Mouse (Mus musculus): ENCODE results near the gene Prkra. TPM values are rescaled to one million over a fixed set of nuclear protein-coding genes. Genes with fewer than 3 reads are reported as not detected.

Prkra gene
- polyA plus RNA-seq, 1 experiment, result 25.6 TPM

DNA sequence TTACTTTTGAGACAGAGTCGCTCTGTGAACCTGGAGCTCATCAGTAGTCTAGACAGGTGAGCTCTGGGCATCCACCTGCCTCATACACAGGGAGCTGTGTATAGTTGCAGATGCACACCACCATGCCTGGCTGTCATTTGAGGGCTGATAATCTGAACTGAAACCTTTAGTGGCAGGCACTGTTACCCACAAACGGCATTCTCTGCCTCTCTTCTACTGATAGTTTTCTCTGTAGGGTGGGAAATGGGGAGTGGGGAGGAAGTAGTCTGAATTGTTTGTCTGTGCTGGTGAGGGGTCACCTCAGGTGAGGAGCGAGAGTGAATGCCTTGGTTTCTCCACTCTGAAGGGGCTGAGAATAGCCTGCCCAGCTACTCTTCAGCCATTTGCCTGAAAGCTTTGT lies 39.8 kb upstream of the Prkra start:
- Histone ChIP-seq H3K27me3 (ENCODE audit: control insufficient read depth, insufficient read depth, low read length, poor library complexity, severe bottlenecking) (no peaks in the 10 kb centered on the region), H3K9ac (ENCODE audit: low read depth, poor library complexity, severe bottlenecking) (no peak overlapping the region; the same call in 1 of the 2 replicates), H3K36me3 (ENCODE audit: control insufficient read depth, insufficient read depth, low read length, poor library complexity, severe bottlenecking) (peaks cover 51% of the 10 kb centered on the region), H3K4me1 (ENCODE audit: control insufficient read depth, insufficient read depth, low read length) (no peaks in the 10 kb centered on the region), H3K4me3 (ENCODE audit: low read depth, low read length) (no peak overlapping the region), H3K9me3 (replicated peaks; ENCODE audit: control insufficient read depth, insufficient read depth, low read length, poor library complexity, severe bottlenecking) (no peaks in the 10 kb centered on the region), H3K27ac (ENCODE audit: insufficient read depth, low read length) (no peak overlapping the region)
- TF ChIP-seq POLR2A (IDR thresholded peaks at IDR 0.05; ENCODE audit: insufficient read depth, low read length) (no peak), EP300 (IDR thresholded peaks at IDR 0.05; ENCODE audit: insufficient read depth, low read depth, low read length) (no peak), CTCF (IDR thresholded peaks at IDR 0.05; ENCODE audit: low read depth, low read length) (no peak)

DNA sequence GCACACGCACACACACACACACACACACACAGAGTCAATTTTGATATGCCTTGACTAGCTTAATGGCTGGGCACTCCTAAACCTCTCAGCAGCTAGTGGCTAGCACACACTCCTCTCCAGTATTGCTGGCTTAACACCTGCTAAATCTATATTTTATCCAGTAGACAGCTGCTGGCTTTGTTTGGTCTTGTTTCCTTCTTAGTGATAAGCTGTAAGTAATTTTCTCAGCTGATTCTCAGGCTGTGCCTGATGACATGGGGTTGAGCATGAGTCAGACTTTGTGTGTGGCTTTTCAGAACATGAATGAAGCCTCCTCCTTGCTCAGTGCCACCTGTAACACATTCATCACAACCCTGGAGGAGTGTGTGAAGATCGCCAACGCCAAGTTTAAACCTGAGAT lies 39.2 kb upstream of the Prkra start:
- peaks cover 47% of the 10 kb centered on the region for H3K36me3 ChIP-seq (ENCODE audit: control insufficient read depth, insufficient read depth, low read length, poor library complexity, severe bottlenecking)

DNA sequence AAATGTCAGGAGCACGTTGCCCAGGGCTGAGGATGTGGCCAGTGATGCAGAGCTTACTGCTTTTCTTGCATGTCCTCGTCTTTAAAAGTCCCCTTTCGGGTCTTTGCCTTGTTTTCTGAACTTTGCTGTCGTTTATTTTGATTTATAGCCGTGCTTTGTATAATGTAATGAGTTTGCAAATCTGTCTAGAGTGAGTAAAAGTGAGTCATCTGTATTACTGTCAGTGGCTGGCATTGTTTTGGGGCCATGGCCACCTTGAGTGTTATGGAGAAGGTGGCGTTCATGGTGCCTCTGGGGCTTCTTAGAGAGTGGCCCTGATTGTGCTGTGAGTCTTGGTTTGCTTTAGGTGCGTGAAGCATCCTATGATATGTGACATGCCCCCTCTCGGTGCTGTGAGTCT lies 34.5 kb upstream of the Prkra start:
- H3K27me3 ChIP-seq (ENCODE audit: control insufficient read depth, insufficient read depth, low read length, poor library complexity, severe bottlenecking), result no peaks in the 10 kb centered on the region
- H3K4me3 ChIP-seq (ENCODE audit: low read depth, low read length), result no peak overlapping the region
- no peaks in the 10 kb centered on the region for H3K4me1 ChIP-seq (ENCODE audit: control insufficient read depth, insufficient read depth, low read length)
- no peak for TF ChIP-seq CTCF (IDR thresholded peaks at IDR 0.05; ENCODE audit: low read depth, low read length)
- TF ChIP-seq EP300 (IDR thresholded peaks at IDR 0.05; ENCODE audit: insufficient read depth, low read depth, low read length), result no peak
- no peak for TF ChIP-seq POLR2A (IDR thresholded peaks at IDR 0.05; ENCODE audit: insufficient read depth, low read length)
- H3K36me3 ChIP-seq (ENCODE audit: control insufficient read depth, insufficient read depth, low read length, poor library complexity, severe bottlenecking), result peaks cover 38% of the 10 kb centered on the region
- H3K27ac ChIP-seq (ENCODE audit: insufficient read depth, low read length), result no peak overlapping the region
- no peak overlapping the region for H3K9ac ChIP-seq (ENCODE audit: low read depth, poor library complexity, severe bottlenecking)
- no peaks in the 10 kb centered on the region for H3K9me3 ChIP-seq (replicated peaks; ENCODE audit: control insufficient read depth, insufficient read depth, low read length, poor library complexity, severe bottlenecking)

More for the DNA sequence above, 39.2 kb upstream of the Prkra start:
- no peak overlapping the region for H3K27ac ChIP-seq (ENCODE audit: insufficient read depth, low read length)
- no peaks in the 10 kb centered on the region for H3K27me3 ChIP-seq (ENCODE audit: control insufficient read depth, insufficient read depth, low read length, poor library complexity, severe bottlenecking)
- H3K4me1 ChIP-seq (ENCODE audit: control insufficient read depth, insufficient read depth, low read length), result no peaks in the 10 kb centered on the region
- TF ChIP-seq POLR2A (IDR thresholded peaks at IDR 0.05; ENCODE audit: insufficient read depth, low read length) (no peak), CTCF (IDR thresholded peaks at IDR 0.05; ENCODE audit: low read depth, low read length) (no peak), EP300 (IDR thresholded peaks at IDR 0.05; ENCODE audit: insufficient read depth, low read depth, low read length) (no peak)
- H3K4me3 ChIP-seq (ENCODE audit: low read depth, low read length), result no peak overlapping the region
- H3K9me3 ChIP-seq (replicated peaks; ENCODE audit: control insufficient read depth, insufficient read depth, low read length, poor library complexity, severe bottlenecking), result no peaks in the 10 kb centered on the region
- H3K9ac ChIP-seq (ENCODE audit: low read depth, poor library complexity, severe bottlenecking), result no peak overlapping the region

DNA sequence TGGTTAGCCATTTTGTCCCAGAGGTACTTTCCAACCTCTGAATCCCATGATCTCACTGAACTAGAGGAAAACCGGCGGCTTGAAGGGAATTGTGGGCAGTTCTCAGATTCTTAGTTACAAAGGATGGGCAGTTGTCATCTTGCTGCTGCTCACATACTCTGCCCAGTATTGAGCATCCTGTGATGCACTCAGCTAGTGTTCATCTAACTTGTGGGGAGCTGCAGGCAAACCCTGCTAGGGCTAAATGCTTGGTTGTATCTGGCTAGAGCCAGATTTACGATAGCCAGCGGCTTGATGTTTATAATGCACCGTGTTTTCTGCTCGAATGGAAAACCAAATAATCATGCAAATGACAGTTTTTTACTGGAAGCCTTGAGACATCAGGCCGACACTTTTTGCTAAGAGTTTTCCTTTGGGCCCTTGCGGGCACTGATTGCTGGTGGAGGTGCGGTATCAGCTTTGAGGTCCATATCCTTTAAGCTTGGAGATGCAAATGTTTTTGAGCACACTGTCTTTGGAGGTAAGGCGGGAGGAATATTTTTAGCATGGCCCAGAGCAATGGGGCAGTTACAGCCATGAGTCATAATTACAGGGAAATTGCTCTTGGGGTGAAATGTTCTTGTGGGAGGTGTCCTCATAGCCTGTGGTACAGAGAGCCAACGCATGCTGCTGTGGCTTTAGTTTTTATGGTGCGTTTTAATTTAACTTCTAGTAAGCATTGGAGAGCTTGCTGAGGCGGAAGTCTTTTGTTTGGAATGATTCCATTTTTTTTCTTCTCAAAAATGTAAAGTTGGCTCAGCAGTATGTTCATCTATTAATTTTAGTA lies 28.8 kb upstream of the Prkra start:
- Histone ChIP-seq H3K36me3 (ENCODE audit: control insufficient read depth, insufficient read depth, low read length, poor library complexity, severe bottlenecking) (peaks cover 12% of the 10 kb centered on the region; the same call in 1 of the 2 replicates), H3K9ac (ENCODE audit: low read depth, poor library complexity, severe bottlenecking) (peak overlapping the region; percentile 99; the same call in 1 of the 2 replicates)

DNA sequence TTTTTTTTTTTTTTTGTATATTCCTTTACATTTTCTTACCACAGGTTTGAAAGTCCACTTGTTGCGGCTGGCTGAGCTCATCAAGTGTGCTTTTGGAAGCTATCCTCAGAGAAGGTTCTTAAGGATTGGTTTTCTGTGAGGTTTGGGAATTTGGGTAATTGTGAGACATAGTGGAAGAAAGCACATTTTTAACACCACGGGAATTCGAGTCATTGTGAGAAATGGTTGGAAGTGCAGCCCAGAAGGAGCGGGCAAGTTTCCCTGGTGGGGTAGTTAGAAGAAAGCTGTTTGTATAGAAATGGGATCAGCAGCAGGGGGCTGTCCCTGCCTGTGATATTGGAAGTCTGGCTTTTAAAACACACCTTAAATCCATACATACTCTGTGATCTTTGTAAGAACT lies 28.1 kb upstream of the Prkra start:
- TF ChIP-seq EP300 (IDR thresholded peaks at IDR 0.05; ENCODE audit: insufficient read depth, low read depth, low read length), result no peak
- no peak for TF ChIP-seq CTCF (IDR thresholded peaks at IDR 0.05; ENCODE audit: low read depth, low read length)
- no peak for TF ChIP-seq POLR2A (IDR thresholded peaks at IDR 0.05; ENCODE audit: insufficient read depth, low read length)
- no peak overlapping the region for H3K27ac ChIP-seq (ENCODE audit: insufficient read depth, low read length)

More for the DNA sequence above, 28.8 kb upstream of the Prkra start:
- H3K4me1 ChIP-seq (ENCODE audit: control insufficient read depth, insufficient read depth, low read length), result no peaks in the 10 kb centered on the region
- H3K4me3 ChIP-seq (ENCODE audit: low read depth, low read length), result peak overlapping the region; percentile 57
- TF ChIP-seq EP300 (IDR thresholded peaks at IDR 0.05; ENCODE audit: insufficient read depth, low read depth, low read length) (no peak), POLR2A (IDR thresholded peaks at IDR 0.05; ENCODE audit: insufficient read depth, low read length) (no peak), CTCF (IDR thresholded peaks at IDR 0.05; ENCODE audit: low read depth, low read length) (no peak)
- H3K27me3 ChIP-seq (ENCODE audit: control insufficient read depth, insufficient read depth, low read length, poor library complexity, severe bottlenecking), result no peaks in the 10 kb centered on the region
- H3K27ac ChIP-seq (ENCODE audit: insufficient read depth, low read length), result no peak overlapping the region
- H3K9me3 ChIP-seq (replicated peaks; ENCODE audit: control insufficient read depth, insufficient read depth, low read length, poor library complexity, severe bottlenecking), result no peaks in the 10 kb centered on the region

DNA sequence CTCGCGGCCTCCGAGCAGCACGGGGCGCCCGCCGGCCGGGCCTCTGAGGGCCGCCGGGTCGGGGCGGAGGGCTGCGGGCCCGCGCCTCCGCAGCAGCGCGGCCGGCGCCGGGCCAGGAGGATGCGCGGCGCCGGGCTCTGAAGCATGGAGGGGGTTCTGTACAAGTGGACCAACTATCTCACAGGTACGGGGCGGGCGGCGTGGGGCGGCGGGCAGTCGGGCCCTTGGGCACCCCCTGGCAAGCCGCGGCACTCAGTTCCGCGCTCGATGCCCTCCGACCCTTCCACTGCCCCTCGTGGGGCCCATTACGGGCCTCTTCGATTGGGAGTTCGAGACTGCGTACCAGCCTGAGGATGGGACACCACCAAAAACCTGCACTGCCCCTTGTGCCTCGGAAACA lies 27.6 kb upstream of the Prkra start:
- peaks cover 9% of the 10 kb centered on the region; the same call in 1 of the 2 replicates for H3K36me3 ChIP-seq (ENCODE audit: control insufficient read depth, insufficient read depth, low read length, poor library complexity, severe bottlenecking)
- peak overlapping the region; percentile 99 for H3K9ac ChIP-seq (ENCODE audit: low read depth, poor library complexity, severe bottlenecking)
- peak overlapping the region; percentile 98 for H3K4me3 ChIP-seq (ENCODE audit: low read depth, low read length)
- H3K27me3 ChIP-seq (ENCODE audit: control insufficient read depth, insufficient read depth, low read length, poor library complexity, severe bottlenecking), result no peaks in the 10 kb centered on the region
- no peaks in the 10 kb centered on the region for H3K9me3 ChIP-seq (replicated peaks; ENCODE audit: control insufficient read depth, insufficient read depth, low read length, poor library complexity, severe bottlenecking)
- no peak overlapping the region for H3K27ac ChIP-seq (ENCODE audit: insufficient read depth, low read length)
- no peak for TF ChIP-seq CTCF (IDR thresholded peaks at IDR 0.05; ENCODE audit: low read depth, low read length)
- no peak for TF ChIP-seq POLR2A (IDR thresholded peaks at IDR 0.05; ENCODE audit: insufficient read depth, low read length)
- no peak for TF ChIP-seq EP300 (IDR thresholded peaks at IDR 0.05; ENCODE audit: insufficient read depth, low read depth, low read length)
- no peaks in the 10 kb centered on the region for H3K4me1 ChIP-seq (ENCODE audit: control insufficient read depth, insufficient read depth, low read length)

More for the DNA sequence above, 28.1 kb upstream of the Prkra start:
- peak overlapping the region; percentile 99 for H3K9ac ChIP-seq (ENCODE audit: low read depth, poor library complexity, severe bottlenecking)
- no peaks in the 10 kb centered on the region for H3K4me1 ChIP-seq (ENCODE audit: control insufficient read depth, insufficient read depth, low read length)
- peaks cover 12% of the 10 kb centered on the region; the same call in 1 of the 2 replicates for H3K36me3 ChIP-seq (ENCODE audit: control insufficient read depth, insufficient read depth, low read length, poor library complexity, severe bottlenecking)
- H3K9me3 ChIP-seq (replicated peaks; ENCODE audit: control insufficient read depth, insufficient read depth, low read length, poor library complexity, severe bottlenecking), result no peaks in the 10 kb centered on the region
- H3K27me3 ChIP-seq (ENCODE audit: control insufficient read depth, insufficient read depth, low read length, poor library complexity, severe bottlenecking), result no peaks in the 10 kb centered on the region
- peak overlapping the region; percentile 57 for H3K4me3 ChIP-seq (ENCODE audit: low read depth, low read length)

All from ES-Bruce4 (cell line).